Mouse (Mus musculus) neural tube, embryonic 15.5 days (tissue): ENCODE results near the gene Ciz1. TPM values are rescaled to one million over a fixed set of nuclear protein-coding genes. Genes with fewer than 3 reads are reported as not detected.

Experiments
- ATAC-seq: fragments of 200-750 bp; cut with Nextera tagmentation; 2 replicates; pipeline ENCODE4 v1.8.0; 2017; ENCODE audit warnings: mild to moderate bottlenecking, moderate TSS enrichment, moderate library complexity; ENCODE audit not compliant: low FRiP score
- H3K27ac ChIP-seq: fragments of 300-500 bp; sonication (generic); replicated peaks from 2 replicates; pipeline ENCODE4 v1.5.1; 2015; ENCODE audit warnings: mild to moderate bottlenecking, inconsistent platforms
- H3K27me3 ChIP-seq: fragments of 300-500 bp; sonication (generic); replicated peaks from 2 replicates; pipeline ENCODE4 v1.6.1; 2015; ENCODE audit warnings: inconsistent platforms
- H3K36me3 ChIP-seq: fragments of 300-500 bp; sonication (generic); 2 replicates; pipeline ENCODE4 v1.6.1; 2015; ENCODE audit warnings: inconsistent platforms
- H3K4me1 ChIP-seq: fragments of 300-500 bp; sonication (generic); 2 replicates; pipeline ENCODE4 v1.6.1; 2015; ENCODE audit warnings: inconsistent platforms
- H3K4me2 ChIP-seq: fragments of 300-500 bp; sonication (generic); 2 replicates; pipeline ENCODE4 v1.6.1; 2015; ENCODE audit warnings: inconsistent platforms, mild to moderate bottlenecking, moderate library complexity
- H3K4me3 ChIP-seq: fragments of 300-500 bp; sonication (generic); replicated peaks from 2 replicates; pipeline ENCODE4 v1.5.1; 2015; ENCODE audit warnings: mild to moderate bottlenecking, inconsistent platforms
- H3K9ac ChIP-seq: fragments of 300-500 bp; sonication (generic); replicated peaks from 2 replicates; pipeline ENCODE4 v1.6.1; 2015; ENCODE audit warnings: mild to moderate bottlenecking, inconsistent platforms
- H3K9me3 ChIP-seq: fragments of 300-500 bp; sonication (generic); replicated peaks from 2 replicates; pipeline ENCODE4 v1.6.1; 2016; ENCODE audit warnings: inconsistent platforms
- WGBS: fragments of 180-500 bp; shearing (Covaris S2); methylation state at CpG from one replicate; pipeline ENCODE4 v1.1.7; 2015; ENCODE audit warnings: mixed read lengths; 5-methylcytosine and 5-hydroxymethylcytosine counted together
- polyA plus RNA-seq: library from polyadenylated mRNA; unstranded; fragments of >200 nt; fragmentation: Nextera tagmentation; extraction: Ambion mirVana; gene quantifications from 2 replicates; pipeline ENCODE4 v1.2.1, GENCODE M21; 2015

Ciz1 gene
- 43.8 and 44.8 TPM in 2 replicates for polyA plus RNA-seq

- H3K9me3 ChIP-seq = no peaks in the 10 kb centered on the region
- H3K27me3 ChIP-seq = no peaks in the 10 kb centered on the region
- WGBS = 3% methylated on average over 32 of the region's 52 CpGs
- ATAC-seq = peak; percentile 71
- H3K4me1 ChIP-seq = peaks cover 34% of the 10 kb centered on the region
- peak within 1 kb of the TSS; percentile 79 for H3K4me2 ChIP-seq
- H3K9ac ChIP-seq = peak within 1 kb of the TSS; percentile 91
- peaks cover 13% of the 10 kb centered on the region; the same call in 1 of the 2 replicates for H3K36me3 ChIP-seq
- peak within 1 kb of the TSS; percentile 98 for H3K27ac ChIP-seq
- H3K4me3 ChIP-seq = peak within 1 kb of the TSS; percentile 83
Observed at GRCm38 (mm10) chr2:32352151-32353006, at the start of gene Ciz1. Gene Ciz1, plus strand, starts transcription at chr2:32352327.

DNA sequence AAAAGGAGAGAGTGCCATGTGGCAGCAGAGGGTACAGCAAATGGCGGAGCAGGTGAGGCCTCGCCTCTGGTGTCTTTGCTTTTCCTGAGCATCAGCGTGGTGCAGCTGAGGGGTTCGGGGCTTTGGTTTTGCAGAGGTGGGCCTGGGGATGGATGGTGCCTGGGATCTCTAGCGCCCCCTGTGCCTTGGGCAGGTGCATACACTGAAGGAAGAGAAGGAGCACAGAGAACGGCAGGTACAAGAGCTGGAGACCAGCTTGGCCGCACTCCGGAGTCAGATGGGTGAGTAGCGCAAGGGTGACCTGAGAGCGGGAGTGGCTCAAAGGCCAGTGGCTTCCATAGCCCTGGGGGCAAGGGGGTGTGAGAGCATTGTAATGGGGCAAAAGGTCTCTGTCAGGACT, 49.2 kb upstream of the Ciz1 start:
- ATAC-seq = no peak

DNA sequence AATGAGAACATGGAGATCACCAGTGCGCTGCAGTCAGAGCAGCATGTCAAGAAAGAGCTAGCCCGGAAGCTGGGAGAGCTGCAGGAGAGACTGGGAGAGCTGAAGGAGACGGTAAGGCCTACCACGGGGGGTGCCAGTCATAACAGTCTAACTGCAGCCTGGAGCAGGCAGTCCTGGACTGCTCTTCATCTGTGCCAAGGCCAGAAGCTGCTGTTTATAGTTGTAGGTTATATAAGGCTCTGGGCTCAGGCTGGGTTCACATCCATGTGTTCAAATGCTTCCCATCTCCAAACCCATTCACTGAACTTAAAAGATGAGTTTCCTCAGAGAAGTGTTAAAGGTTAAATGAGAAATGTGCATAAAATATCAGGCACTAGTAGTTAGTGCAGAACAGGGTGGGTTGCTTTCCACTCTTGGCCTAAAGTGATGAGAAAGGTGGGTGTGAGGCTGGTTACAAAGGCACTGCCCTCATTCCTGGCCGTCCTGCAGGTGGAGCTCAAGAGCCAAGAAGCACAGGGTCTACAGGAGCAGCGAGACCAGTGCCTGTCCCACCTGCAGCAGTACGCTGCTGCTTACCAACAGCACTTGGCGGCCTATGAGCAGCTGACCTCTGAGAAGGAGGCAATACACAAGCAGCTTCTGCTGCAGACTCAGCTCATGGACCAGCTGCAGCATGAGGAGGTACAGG, 47.8 kb upstream of the Ciz1 start:
- no peak overlapping the region for H3K4me3 ChIP-seq
- no peaks in the 10 kb centered on the region for H3K4me1 ChIP-seq
- no peak overlapping the region for H3K9ac ChIP-seq
- no peak for ATAC-seq
- H3K9me3 ChIP-seq = no peaks in the 10 kb centered on the region
- WGBS = 57% methylated on average over 8 of the region's 8 CpGs
- H3K27ac ChIP-seq = no peak overlapping the region
- H3K4me2 ChIP-seq = no peak overlapping the region
- H3K36me3 ChIP-seq = peaks cover 93% of the 10 kb centered on the region
- H3K27me3 ChIP-seq = no peaks in the 10 kb centered on the region

More for the DNA sequence above, 49.2 kb upstream of the Ciz1 start:
- Histone ChIP-seq H3K36me3 (peaks cover 94% of the 10 kb centered on the region), H3K4me2 (no peak overlapping the region), H3K9ac (no peak overlapping the region), H3K27ac (no peak overlapping the region), H3K9me3 (no peaks in the 10 kb centered on the region), H3K4me1 (no peaks in the 10 kb centered on the region), H3K27me3 (no peaks in the 10 kb centered on the region), H3K4me3 (no peak overlapping the region)
- 91% methylated on average over 10 of the region's 10 CpGs for WGBS

GRCm38 (mm10) chr2:32305668-32306067, 46.5 kb upstream of the Ciz1 start:
- H3K4me2 ChIP-seq = no peak overlapping the region
- WGBS = 93% methylated on average over 5 of the region's 5 CpGs
- H3K27ac ChIP-seq = no peak overlapping the region
- no peak overlapping the region for H3K9ac ChIP-seq
- no peaks in the 10 kb centered on the region for H3K9me3 ChIP-seq
- H3K36me3 ChIP-seq = peaks cover 95% of the 10 kb centered on the region
- no peaks in the 10 kb centered on the region for H3K4me1 ChIP-seq
- H3K27me3 ChIP-seq = no peaks in the 10 kb centered on the region
- no peak overlapping the region for H3K4me3 ChIP-seq
- ATAC-seq = no peak

DNA sequence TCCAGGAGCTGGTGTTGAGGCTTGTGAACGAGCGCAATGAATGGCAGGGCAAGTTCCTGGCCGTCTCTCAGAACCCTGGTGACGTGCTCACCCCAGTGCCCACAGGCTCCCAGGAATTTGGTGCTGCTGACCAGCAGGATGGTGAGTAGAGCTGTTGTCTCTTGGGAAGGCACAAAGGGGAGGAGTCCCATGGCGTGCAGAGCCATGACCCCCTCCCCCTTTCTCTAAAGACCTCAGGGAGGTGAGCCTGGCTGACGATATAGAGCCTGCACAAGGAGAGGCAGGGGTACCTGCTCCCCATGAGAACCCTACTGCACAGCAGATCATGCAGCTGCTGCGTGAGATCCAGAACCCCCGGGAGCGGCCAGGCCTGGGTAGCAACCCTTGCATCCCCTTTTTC, 46.0 kb upstream of the Ciz1 start:
- Histone ChIP-seq H3K27me3 (no peaks in the 10 kb centered on the region), H3K4me2 (no peak overlapping the region), H3K36me3 (peaks cover 95% of the 10 kb centered on the region), H3K27ac (no peak overlapping the region), H3K9ac (no peak overlapping the region), H3K4me3 (no peak overlapping the region), H3K4me1 (no peaks in the 10 kb centered on the region), H3K9me3 (no peaks in the 10 kb centered on the region)
- WGBS = 87% methylated on average over 9 of the region's 9 CpGs
- ATAC-seq = no peak

GRCm38 (mm10) chr2:32307247-32307798, 44.8 kb upstream of the Ciz1 start:
- no peak for ATAC-seq
- peaks cover 11% of the 10 kb centered on the region for H3K4me1 ChIP-seq
- H3K4me3 ChIP-seq = no peak overlapping the region
- no peak overlapping the region for H3K27ac ChIP-seq
- no peaks in the 10 kb centered on the region; the same call in 1 of the 2 replicates for H3K27me3 ChIP-seq
- WGBS = 90% methylated on average over 6 of the region's 6 CpGs
- H3K4me2 ChIP-seq = no peak overlapping the region
- H3K9ac ChIP-seq = no peak overlapping the region
- H3K9me3 ChIP-seq = no peaks in the 10 kb centered on the region
- H3K36me3 ChIP-seq = peaks cover 87% of the 10 kb centered on the region

- no peak overlapping the region for H3K9ac ChIP-seq
- no peaks in the 10 kb centered on the region; the same call in 1 of the 2 replicates for H3K27me3 ChIP-seq
- no peaks in the 10 kb centered on the region for H3K9me3 ChIP-seq
- H3K4me2 ChIP-seq = no peak overlapping the region
- WGBS = 47% methylated on average over 8 of the region's 8 CpGs
- no peak overlapping the region for H3K27ac ChIP-seq
- peaks cover 85% of the 10 kb centered on the region for H3K36me3 ChIP-seq
- no peak overlapping the region for H3K4me3 ChIP-seq
- H3K4me1 ChIP-seq = peaks cover 12% of the 10 kb centered on the region
- no peak; the same call in 1 of the 2 replicates for ATAC-seq
Observed at GRCm38 (mm10) chr2:32307941-32308760, 44.0 kb upstream of the Ciz1 start.

DNA sequence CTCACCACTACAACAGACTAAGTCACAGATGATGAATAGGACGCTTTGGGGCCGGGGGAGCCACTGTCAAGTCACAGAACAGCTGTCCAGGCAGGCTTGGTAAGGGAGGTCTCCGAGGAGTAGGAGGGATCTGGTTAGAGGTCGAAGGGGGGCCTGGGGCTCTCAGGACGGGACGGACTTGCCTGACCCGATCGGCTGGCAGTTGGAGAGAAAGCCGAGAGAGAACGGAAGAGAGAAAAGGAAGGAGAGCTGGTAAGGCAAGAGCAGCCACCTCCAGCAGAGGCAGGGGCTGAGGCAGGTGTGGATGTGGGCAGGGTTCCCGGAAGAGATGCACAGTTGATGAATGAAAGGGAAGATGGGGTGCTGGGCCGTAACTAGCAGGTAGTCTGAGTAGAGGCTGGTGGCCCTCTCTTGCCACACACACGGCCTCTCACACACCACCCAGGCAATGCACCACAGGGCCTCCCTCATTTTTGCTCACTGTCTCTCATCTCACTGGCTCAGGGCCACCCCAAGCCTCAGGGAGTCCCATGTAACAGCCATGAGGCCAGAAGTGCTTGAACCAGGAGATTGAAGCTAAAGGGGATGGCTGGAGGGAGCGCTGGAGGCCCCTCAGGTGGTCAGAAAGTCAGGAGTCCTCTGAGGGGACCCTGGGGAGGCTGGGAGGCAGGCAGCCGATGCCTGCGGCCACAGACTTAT, 43.1 kb upstream of the Ciz1 start:
- H3K27me3 ChIP-seq = no peaks in the 10 kb centered on the region; the same call in 1 of the 2 replicates
- 90% methylated on average over 16 of the region's 16 CpGs for WGBS
- H3K9me3 ChIP-seq = no peaks in the 10 kb centered on the region
- peaks cover 80% of the 10 kb centered on the region for H3K36me3 ChIP-seq
- H3K27ac ChIP-seq = no peak overlapping the region
- no peak overlapping the region; the same call in 1 of the 2 replicates for H3K9ac ChIP-seq
- H3K4me3 ChIP-seq = no peak overlapping the region
- no peak overlapping the region for H3K4me2 ChIP-seq
- no peak for ATAC-seq
- peaks cover 12% of the 10 kb centered on the region for H3K4me1 ChIP-seq

DNA sequence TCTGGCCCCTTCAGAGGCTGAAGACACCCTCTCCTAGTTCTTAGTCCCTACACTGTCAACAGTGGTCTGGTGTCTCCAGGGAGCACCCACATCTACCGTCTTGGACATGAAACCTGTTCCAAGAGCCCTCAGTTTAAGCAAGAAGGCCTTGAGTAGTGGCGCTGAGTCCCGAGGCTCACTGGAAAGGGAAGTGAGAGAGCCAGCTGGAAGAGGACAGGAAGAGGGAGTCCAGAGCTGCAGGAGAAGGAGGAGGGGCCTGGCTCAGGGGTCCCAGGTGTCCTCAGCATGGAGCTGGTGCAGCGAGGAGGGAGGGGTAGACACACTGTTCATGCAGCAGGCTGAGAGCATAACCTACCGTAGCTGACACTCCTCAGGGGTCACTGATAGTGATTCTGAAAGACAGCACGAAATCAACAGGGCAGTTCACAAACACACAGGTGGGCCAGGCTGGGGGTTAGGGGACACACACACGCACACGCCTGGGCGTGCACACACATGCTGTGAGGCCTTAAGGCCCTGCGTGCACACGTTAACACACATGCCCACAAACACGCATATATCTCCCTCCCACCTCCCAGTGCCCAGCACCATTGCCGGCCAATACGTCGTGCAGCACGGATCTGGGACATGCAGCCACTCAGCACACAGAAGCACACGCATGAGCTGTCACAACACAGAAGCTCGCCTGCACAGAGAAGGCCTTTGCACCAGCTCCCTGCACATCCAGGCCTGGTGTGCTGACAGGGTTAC, 41.9 kb upstream of the Ciz1 start:
- Histone ChIP-seq H3K4me1 (peaks cover 12% of the 10 kb centered on the region), H3K4me3 (no peak overlapping the region), H3K4me2 (no peak overlapping the region), H3K27me3 (peaks cover 5% of the 10 kb centered on the region), H3K9me3 (no peaks in the 10 kb centered on the region), H3K9ac (no peak overlapping the region), H3K36me3 (peaks cover 74% of the 10 kb centered on the region), H3K27ac (no peak overlapping the region)
- 91% methylated on average over 18 of the region's 18 CpGs for WGBS
- no peak for ATAC-seq
